Mouse (Mus musculus): ENCODE results near the gene Pigs.

The Pigs gene

DNA sequence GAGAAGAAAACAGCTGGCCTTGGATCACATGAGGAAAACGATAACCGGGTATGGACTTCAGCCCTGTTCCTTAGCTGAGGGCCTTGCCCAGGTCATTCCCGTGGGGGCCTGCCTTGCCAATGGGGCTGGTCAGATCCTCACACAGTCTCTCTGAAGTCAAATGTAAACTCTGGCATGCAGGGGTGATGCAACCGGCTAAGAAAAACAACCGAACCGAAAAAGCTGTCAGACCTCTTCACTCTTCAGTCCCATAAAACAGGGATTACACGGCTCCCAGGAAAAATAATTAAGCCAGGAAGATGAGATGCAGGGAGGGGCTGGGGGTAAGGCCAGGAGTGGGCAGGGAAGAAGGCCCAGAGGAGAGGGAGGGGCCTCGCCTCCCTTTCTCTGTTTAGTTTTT is 35.9 kb downstream of the Pigs start:
- DNase-seq (ENCODE audit: low read depth), result no peak

DNA sequence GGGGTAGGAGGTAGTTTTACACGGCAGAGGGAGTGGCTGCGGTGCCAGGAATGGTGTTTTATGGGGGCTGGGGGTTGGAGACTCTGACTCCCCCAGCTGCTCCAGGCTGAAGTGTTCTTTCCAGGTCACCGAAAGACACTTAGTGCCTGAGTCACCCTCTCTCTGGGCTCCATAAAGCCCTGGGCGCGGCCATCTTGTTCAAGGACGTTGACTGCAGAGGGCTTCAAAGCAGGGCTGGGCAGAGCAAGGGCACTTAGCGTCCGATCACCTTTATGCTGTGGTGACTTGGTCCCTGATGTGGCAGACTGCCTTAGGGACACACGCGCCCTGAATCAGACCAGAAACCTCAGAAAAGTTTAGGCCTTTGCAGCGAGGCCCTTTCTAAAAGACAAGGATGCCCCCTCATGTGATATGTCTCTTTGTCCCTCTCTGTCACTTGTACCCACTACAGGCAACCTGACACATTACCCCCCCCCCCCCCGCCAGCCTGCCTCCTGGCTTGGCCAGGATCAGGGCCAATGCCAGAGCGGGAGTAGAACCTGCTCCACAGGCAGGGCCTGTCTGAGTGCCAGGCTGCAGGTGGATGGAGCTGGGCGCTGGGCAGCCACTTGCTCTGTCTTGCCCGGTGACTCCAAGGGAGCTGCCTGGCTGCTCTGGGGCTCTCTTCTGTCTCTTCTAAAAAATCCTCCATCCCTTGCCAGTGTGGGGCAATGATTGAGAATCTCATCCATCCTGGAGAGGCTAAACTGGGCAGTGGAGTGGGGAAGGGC is 39.4 kb downstream of the Pigs start:
- DNase-seq (ENCODE audit: low read depth), result no peak

DNA sequence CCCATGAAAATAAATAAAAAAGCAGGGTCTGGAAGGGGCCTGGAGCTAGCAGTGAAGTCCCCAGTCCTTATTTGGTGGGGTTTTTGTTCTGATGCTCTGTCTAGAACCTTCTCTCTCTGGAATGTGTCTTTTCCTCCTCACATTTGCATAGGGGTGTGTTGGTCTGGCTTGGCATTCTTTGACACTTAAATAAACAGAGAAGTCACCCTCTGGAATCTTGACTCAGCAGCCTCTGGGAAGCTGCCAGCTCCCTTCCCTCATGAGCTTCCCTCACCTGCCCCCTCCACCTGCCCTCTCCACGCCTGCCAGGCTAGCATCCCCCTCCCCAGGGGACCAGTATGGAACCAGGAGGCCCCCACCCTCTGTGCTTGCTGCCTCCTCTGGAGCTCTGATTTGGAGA is 42.2 kb downstream of the Pigs start:
- DNase-seq (ENCODE audit: low read depth), result no peak

DNA sequence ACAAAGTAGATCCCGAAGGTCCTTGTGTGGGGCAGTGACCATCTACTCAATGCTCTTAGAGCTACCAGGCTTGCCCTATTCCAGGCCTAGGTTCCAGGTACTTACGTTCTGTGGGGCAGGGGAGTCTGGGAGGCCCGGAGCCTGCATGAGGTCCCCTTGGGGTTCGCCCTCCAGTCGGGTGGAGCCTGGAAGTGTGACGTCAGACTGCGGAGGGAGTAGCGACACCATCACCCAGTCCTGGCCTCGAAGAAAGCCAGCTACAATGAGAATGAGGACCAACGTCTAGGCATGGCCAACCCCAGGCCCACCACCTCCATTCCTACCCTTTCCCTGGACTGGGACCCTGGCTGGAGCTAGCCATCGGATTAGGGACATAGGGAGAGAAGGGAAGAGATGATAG is 43.5 kb downstream of the Pigs start:
- no peak for DNase-seq (ENCODE audit: low read depth)

DNA sequence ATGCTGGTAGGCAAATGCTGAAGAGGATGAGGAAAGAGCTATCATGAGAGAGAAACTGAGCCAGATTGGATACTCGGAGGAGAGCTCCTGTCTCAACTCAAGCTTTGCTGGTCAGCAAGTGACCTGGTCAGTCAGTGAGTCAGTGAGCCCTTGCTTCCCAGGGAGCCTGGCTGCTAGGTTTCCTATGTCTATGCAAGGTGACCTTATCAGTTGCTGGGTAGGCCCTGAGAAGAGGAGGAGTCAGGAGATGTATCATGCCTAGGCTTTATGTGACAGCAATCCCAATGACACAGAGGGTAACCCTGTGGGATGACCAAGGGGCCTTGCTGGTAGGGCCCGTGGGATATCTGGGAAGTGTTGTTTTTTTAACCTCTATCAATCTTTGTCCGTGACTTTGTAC is 44.0 kb downstream of the Pigs start:
- DNase-seq (ENCODE audit: low read depth), result no peak

- no peak for DNase-seq (ENCODE audit: low read depth)
Observed at GRCm38 (mm10) chr11:78372610-78373009, 44.4 kb downstream of the Pigs start.

- DNase-seq (ENCODE audit: low read depth), result no peak
Observed at GRCm38 (mm10) chr11:78374147-78374546, 45.9 kb downstream of the Pigs start.

- DNase-seq (ENCODE audit: low read depth), result no peak
Observed at GRCm38 (mm10) chr11:78377549-78378159, 49.4 kb downstream of the Pigs start.

- DNase-seq (ENCODE audit: low read depth), result no peak
Observed at GRCm38 (mm10) chr11:78380351-78380750, 52.1 kb downstream of the Pigs start.

- DNase-seq (ENCODE audit: low read depth), result no peak
Observed at GRCm38 (mm10) chr11:78380996-78381395, 52.8 kb downstream of the Pigs start.

DNA sequence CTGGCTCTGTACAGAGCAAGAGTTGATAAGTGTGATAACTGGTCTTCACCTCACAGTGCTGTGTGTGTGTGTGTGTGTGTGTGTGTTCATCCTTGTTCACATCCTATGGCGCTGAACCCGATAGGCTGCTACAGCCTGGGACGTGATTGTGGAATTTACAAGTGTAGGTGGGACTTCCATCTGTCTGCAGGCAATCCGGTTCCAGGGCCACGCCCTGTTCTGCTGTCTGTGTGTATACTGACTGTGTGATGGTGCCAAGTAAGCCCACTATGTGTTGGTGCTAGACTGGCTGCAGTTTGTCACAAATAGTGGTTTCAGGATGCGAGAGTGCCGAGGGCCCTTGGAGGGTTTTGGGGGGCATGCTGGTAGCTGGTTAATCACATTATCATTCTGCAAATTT is 54.1 kb downstream of the Pigs start:
- no peak for DNase-seq (ENCODE audit: low read depth)

GRCm38 (mm10) chr11:78382701-78383100 is 54.5 kb downstream of the Pigs start:
- no peak for DNase-seq (ENCODE audit: low read depth)

- DNase-seq (ENCODE audit: low read depth), result no peak
Observed at GRCm38 (mm10) chr11:78385776-78386175, 57.6 kb downstream of the Pigs start.

- no peak for DNase-seq (ENCODE audit: low read depth)
Observed at GRCm38 (mm10) chr11:78386508-78387043, 58.4 kb downstream of the Pigs start, which contains the start of gene Foxn1. Gene Foxn1, minus strand, starts transcription at chr11:78386558.

Data from c-Kit-positive CD71-positive TER-119-negative erythroid progenitor cells, embryonic 14.5 days (primary cell).